In genomic region chr17:7176394-7176793, GRCm38 (mm10) we compare ENCODE assay signal across 10 mouse cellular contexts. TPM values are rescaled to one million over a fixed set of nuclear protein-coding genes. Genes with fewer than 3 reads are reported as not detected.
DNase-seq lines count a peak whose midpoint lies in the region; ATAC-seq lines count a peak whose summit lies in the region.
"Had no signal": no experiment of that assay in that cellular context is flagged by ENCODE, and none has a peak within 500 bp of the region (broad histone marks: within the 10 kb centered on the region; RNA-seq: fewer than 3 reads in every experiment).

No protein-coding gene starts in this region.

- peak; percentile 66 for ATAC-seq in lung, embryonic 16.5 days (ENCODE audit: low read depth)

- peak overlapping the region; percentile 30; the same call in 1 of the 2 replicates for H3K27ac ChIP-seq in lung, embryonic 16.5 days (ENCODE audit: low read length)
- H3K27ac ChIP-seq: layer of hippocampus, adult 2 months had no signal

- intact Hi-C loops in heart, postnatal 10 days (cut with DNase I): no loop called here

- WGBS in lung, embryonic 16.5 days: 31% methylated on average over 2 of the region's 2 CpGs

- no peak overlapping the region for H3K4me3 ChIP-seq in lung, embryonic 16.5 days (ENCODE audit: low read length)
- H3K4me3 ChIP-seq: layer of hippocampus, adult 2 months had no signal

- no peaks in the 10 kb centered on the region for H3K27me3 ChIP-seq in lung, embryonic 16.5 days (ENCODE audit: control insufficient read depth, insufficient read depth, low read depth, low read length)

- no peaks in the 10 kb centered on the region for H3K36me3 ChIP-seq in lung, embryonic 16.5 days (ENCODE audit: control insufficient read depth, insufficient read depth, low read length)

- peak; percentile 30 for DNase-seq in kidney, adult 11 months
- no peak for DNase-seq in kidney, adult 18-20 months
- peak; percentile 31 for DNase-seq in R1 (ENCODE audit: low read depth, low spot score)
- peak; percentile 55 to 56 for DNase-seq in heart, postnatal 10 days
- DNase-seq in thymus, adult 18-20 months: no peak
- no peak for DNase-seq in cerebellum, postnatal 10 days
- no peak for DNase-seq in urinary bladder, adult 18-20 months (ENCODE audit: low spot score in 2 of 2)
- DNase-seq: cerebellum, adult 18-20 months had no signal

- H3K4me1 ChIP-seq in lung, embryonic 16.5 days (replicated peaks; ENCODE audit: control insufficient read depth, insufficient read depth, low read length): no peaks in the 10 kb centered on the region; the same call in none of the 2 replicates

- H3K4me2 ChIP-seq in lung, embryonic 16.5 days (ENCODE audit: low read depth, low read length): no peak overlapping the region

- no peaks in the 10 kb centered on the region for H3K9me3 ChIP-seq in lung, embryonic 16.5 days (ENCODE audit: control insufficient read depth, low read length)

- H3K9ac ChIP-seq in lung, embryonic 16.5 days (ENCODE audit: low read length): no peak overlapping the region

RNA-seq across cellular contexts. Expression of gene Rps6ka2, which starts 6.5 kb away (rescaled TPM):
- 10 to 100 TPM; 16.7 to 20.9 TPM for total RNA-seq in heart, postnatal 10 days (2021)
- 10.5 and 10.6 TPM in 2 replicates for polyA plus RNA-seq in lung, embryonic 16.5 days (2015; fragmentation: Nextera tagmentation; extraction: Ambion mirVana)

Comparison
In these comparisons a context has a peak if more than half of its experiments do, and no peak if none do; other contexts are left out.
1. DNase-seq: peak in kidney, adult 11 months (single experiment), R1 (single experiment) and heart, postnatal 10 days (2 of 2); none in kidney, adult 18-20 months (single experiment), thymus, adult 18-20 months (0 of 2), cerebellum, postnatal 10 days (0 of 2) and urinary bladder, adult 18-20 months (0 of 2).